Mouse (Mus musculus) thymus, adult 2 months (tissue): ENCODE results near the gene Fam122a.

Experiments used
- CTCF ChIP-seq: fragments of 200-500 bp; IDR thresholded peaks from 2 replicates; pipeline ENCODE4 v1.5.1; 2012; ENCODE audit warnings: mild to moderate bottlenecking, control low read depth, low read length, moderate library complexity, borderline replicate concordance; ENCODE audit not compliant: control insufficient read depth, poor library complexity, insufficient read depth; ENCODE audit errors: extremely low read depth
- POLR2A ChIP-seq: fragments of 200-500 bp; IDR thresholded peaks from 2 replicates; pipeline ENCODE4 v1.6.1; 2012; ENCODE audit warnings: mild to moderate bottlenecking, low read length, control low read depth, moderate library complexity; ENCODE audit not compliant: control insufficient read depth, poor library complexity, insufficient read depth; ENCODE audit errors: extremely low read depth

DNA sequence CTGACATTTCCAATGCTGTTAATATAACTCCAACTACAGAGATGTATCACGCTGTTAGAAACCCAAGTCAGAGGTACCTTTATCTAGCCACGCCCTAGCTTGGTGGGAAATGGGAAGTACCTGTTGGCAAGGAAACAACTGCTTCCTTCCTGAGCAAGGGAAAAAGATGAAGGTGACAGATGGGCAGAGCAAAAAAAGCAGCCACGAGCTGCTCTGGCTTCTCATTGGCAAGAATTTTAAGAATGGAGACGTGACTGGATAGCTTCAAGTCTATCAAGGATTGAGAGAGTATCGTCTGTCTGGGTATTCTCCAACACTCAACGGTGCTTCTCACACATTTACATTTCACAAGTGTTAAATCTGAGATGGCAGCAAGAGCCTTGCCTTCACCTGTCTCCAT, 1.9 kb downstream of the Fam122a start:
- TF ChIP-seq POLR2A (no peak), CTCF (no peak)
